Mouse (Mus musculus) T-helper 1 cell (primary cell): ENCODE results near the gene Ralgps2.

ENCODE experiments used
- in situ Hi-C: fragments of 300-600 bp; cut with MboI, MseI; formaldehyde crosslinking; loops from one replicate; pipeline ENCODE4 v1.15.1; 2025; ENCODE audit warnings: high pct_unique_total_duplicates

Ralgps2 gene

GRCm38 (mm10) chr1:156939251-156940141, at the start of gene Ralgps2:
TSS of gene Ralgps2 (minus strand) at chr1:156939626.
- in situ Hi-C loops, result no loop called here

GRCm38 (mm10) chr1:156987576-156987975, 48.1 kb upstream of the Ralgps2 start:
- in situ Hi-C loops, result no loop called here

GRCm38 (mm10) chr1:156986641-156987345, 47.4 kb upstream of the Ralgps2 start:
- in situ Hi-C loops, result no loop called here

- in situ Hi-C loops, result no loop called here
Measured at GRCm38 (mm10) chr1:156985657-156986640, 46.5 kb upstream of the Ralgps2 start.

GRCm38 (mm10) chr1:156983009-156983870, 43.8 kb upstream of the Ralgps2 start:
- in situ Hi-C loops, result no loop called here

GRCm38 (mm10) chr1:156981975-156982374, 42.5 kb upstream of the Ralgps2 start:
- in situ Hi-C loops, result no loop called here

- in situ Hi-C loops, result no loop called here
Measured at GRCm38 (mm10) chr1:156979722-156980121, 40.3 kb upstream of the Ralgps2 start.

- in situ Hi-C loops, result no loop called here
Measured at GRCm38 (mm10) chr1:156978656-156979055, 39.2 kb upstream of the Ralgps2 start.

- in situ Hi-C loops, result no loop called here
Measured at GRCm38 (mm10) chr1:156973857-156974256, 34.4 kb upstream of the Ralgps2 start.

GRCm38 (mm10) chr1:156972391-156972790, 33.0 kb upstream of the Ralgps2 start:
- in situ Hi-C loops, result no loop called here

- in situ Hi-C loops, result no loop called here
Measured at GRCm38 (mm10) chr1:156971206-156971811, 31.9 kb upstream of the Ralgps2 start.

GRCm38 (mm10) chr1:156970641-156971040, 31.2 kb upstream of the Ralgps2 start:
- in situ Hi-C loops, result no loop called here

GRCm38 (mm10) chr1:156968107-156968506, 28.7 kb upstream of the Ralgps2 start:
- in situ Hi-C loops, result no loop called here

GRCm38 (mm10) chr1:156964586-156964932, 25.1 kb upstream of the Ralgps2 start:
- in situ Hi-C loops, result no loop called here

- in situ Hi-C loops, result no loop called here
Measured at GRCm38 (mm10) chr1:156963871-156964585, 24.6 kb upstream of the Ralgps2 start.

GRCm38 (mm10) chr1:156961481-156962265, 22.2 kb upstream of the Ralgps2 start:
- in situ Hi-C loops, result no loop called here

- in situ Hi-C loops, result no loop called here
Measured at GRCm38 (mm10) chr1:156959004-156959403, 19.6 kb upstream of the Ralgps2 start.

- in situ Hi-C loops, result no loop called here
Measured at GRCm38 (mm10) chr1:156957360-156957759, 17.9 kb upstream of the Ralgps2 start.
